Mouse (Mus musculus) activated CD4-positive, CD25-positive, alpha-beta regulatory T cell (primary cell): ENCODE data around the gene Rgs21. TPM values are rescaled to one million over a fixed set of nuclear protein-coding genes. Genes with fewer than 3 reads are reported as not detected.

Experiments used
- polyA plus RNA-seq, 2 experiments: library from polyadenylated mRNA; unstranded; fragments of 100-300 nt; shearing (Covaris generic); gene quantifications; one replicate each; pipeline ENCODE4 v1.2.1; 2017

The Rgs21 gene
- not detected for polyA plus RNA-seq

DNA sequence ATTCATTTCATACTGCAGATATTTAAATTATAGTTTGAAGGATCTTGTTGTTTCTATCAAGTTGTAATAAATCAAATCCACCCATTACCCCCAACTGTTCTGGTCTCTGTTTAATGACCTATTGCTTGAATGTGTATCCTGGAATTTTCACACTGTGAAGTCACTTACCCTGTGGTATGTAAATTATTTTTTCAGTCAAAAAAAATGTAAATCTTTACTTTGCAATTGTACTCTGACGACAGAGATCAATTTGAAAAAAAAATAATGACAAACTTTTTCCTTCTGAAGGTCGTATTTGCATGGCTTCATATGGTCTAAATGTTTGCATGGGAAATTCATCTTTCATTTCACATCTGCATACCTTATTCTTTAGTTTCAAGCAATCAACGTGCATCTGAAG is at the start of gene Rgs21:
TSS of gene Rgs21 (minus strand) at position 101 of the 400 bp plus-strand sequence.

Other genes with a start within 250 kb of the Rgs21 start
- under 1 TPM; 0.11 to 0.22 TPM for gene Rgs18, start 207.8 kb upstream of the Rgs21 start, polyA plus RNA-seq